Mouse (Mus musculus) midbrain, embryonic 15.5 days (tissue): Measurements from ENCODE around the gene Glipr2. TPM values are rescaled to one million over a fixed set of nuclear protein-coding genes. Genes with fewer than 3 reads are reported as not detected.

ENCODE experiments used
- ATAC-seq: fragments of 200-750 bp; cut with Nextera tagmentation; replicated peaks from 2 replicates; pipeline ENCODE4 v1.8.0; 2017; ENCODE audit warnings: moderate TSS enrichment
- H3K27ac ChIP-seq: fragments of 300-500 bp; sonication (generic); 2 replicates; pipeline ENCODE4 v1.5.1; 2015; ENCODE audit warnings: mild to moderate bottlenecking, inconsistent platforms
- H3K27me3 ChIP-seq: fragments of 300-500 bp; sonication (generic); replicated peaks from 2 replicates; pipeline ENCODE4 v1.6.1; 2015; ENCODE audit warnings: inconsistent platforms
- H3K36me3 ChIP-seq: fragments of 300-500 bp; sonication (generic); replicated peaks from 2 replicates; pipeline ENCODE4 v1.6.1; 2015; ENCODE audit warnings: inconsistent platforms
- H3K4me1 ChIP-seq: fragments of 300-500 bp; sonication (generic); 2 replicates; pipeline ENCODE4 v1.6.1; 2015; ENCODE audit warnings: inconsistent platforms
- H3K4me2 ChIP-seq: fragments of 300-500 bp; sonication (generic); 2 replicates; pipeline ENCODE4 v1.6.1; 2015; ENCODE audit warnings: inconsistent platforms, mild to moderate bottlenecking, moderate library complexity
- H3K4me3 ChIP-seq: fragments of 300-500 bp; sonication (generic); 2 replicates; pipeline ENCODE4 v1.5.1; 2015; ENCODE audit warnings: mild to moderate bottlenecking, inconsistent platforms
- H3K9ac ChIP-seq: fragments of 300-500 bp; sonication (generic); 2 replicates; pipeline ENCODE4 v1.6.1; 2015; ENCODE audit warnings: mild to moderate bottlenecking, inconsistent platforms
- H3K9me3 ChIP-seq: fragments of 300-500 bp; sonication (generic); 2 replicates; pipeline ENCODE4 v1.6.1; 2016; ENCODE audit warnings: inconsistent platforms
- WGBS: fragments of 180-500 bp; shearing (Covaris S2); methylation state at CpG from one replicate; pipeline ENCODE4 v1.1.7; 2015; ENCODE audit warnings: mixed read lengths; 5-methylcytosine and 5-hydroxymethylcytosine counted together
- polyA plus RNA-seq: library from polyadenylated mRNA; unstranded; fragments of >200 nt; fragmentation: Nextera tagmentation; extraction: Ambion mirVana; gene quantifications from 2 replicates; pipeline ENCODE4 v1.2.1, GENCODE M21; 2015

Glipr2 gene
- polyA plus RNA-seq, 1 experiment from 2014 or later = 29.2 TPM

- H3K27me3 ChIP-seq = peaks cover 8% of the 10 kb centered on the region; the same call in 1 of the 2 replicates
Measured at GRCm38 (mm10) chr4:44016071-44016470, 58.9 kb downstream of the Glipr2 start.

GRCm38 (mm10) chr4:44016791-44017190 is 59.6 kb downstream of the Glipr2 start:
- no peak overlapping the region for H3K4me2 ChIP-seq
- ATAC-seq = no peak
- peaks cover 24% of the 10 kb centered on the region for H3K4me1 ChIP-seq
- H3K36me3 ChIP-seq = peaks cover 20% of the 10 kb centered on the region
- H3K27me3 ChIP-seq = peaks cover 14% of the 10 kb centered on the region; the same call in 1 of the 2 replicates
- no peak overlapping the region for H3K9ac ChIP-seq
- no peak overlapping the region for H3K4me3 ChIP-seq
- 94% methylated on average over 12 of the region's 12 CpGs for WGBS
- no peak overlapping the region for H3K27ac ChIP-seq
- no peaks in the 10 kb centered on the region for H3K9me3 ChIP-seq

More at GRCm38 (mm10) chr4:44016071-44016470, 58.9 kb downstream of the Glipr2 start:
- peaks cover 27% of the 10 kb centered on the region for H3K4me1 ChIP-seq
- WGBS = 89% methylated on average over 4 of the region's 4 CpGs
- H3K9ac ChIP-seq = no peak overlapping the region
- ATAC-seq = no peak
- H3K36me3 ChIP-seq = peaks cover 13% of the 10 kb centered on the region
- H3K4me2 ChIP-seq = no peak overlapping the region
- H3K9me3 ChIP-seq = no peaks in the 10 kb centered on the region
- no peak overlapping the region for H3K4me3 ChIP-seq
- H3K27ac ChIP-seq = no peak overlapping the region

- H3K4me3 ChIP-seq = no peak overlapping the region
- WGBS = 85% methylated on average over 4 of the region's 4 CpGs
- ATAC-seq = no peak
- H3K4me1 ChIP-seq = no peaks in the 10 kb centered on the region
- H3K9me3 ChIP-seq = no peaks in the 10 kb centered on the region
- no peak overlapping the region for H3K27ac ChIP-seq
- H3K4me2 ChIP-seq = no peak overlapping the region
- peaks cover 54% of the 10 kb centered on the region for H3K36me3 ChIP-seq
- peaks cover 54% of the 10 kb centered on the region for H3K27me3 ChIP-seq
- H3K9ac ChIP-seq = no peak overlapping the region
Measured at GRCm38 (mm10) chr4:44022323-44022722, 65.1 kb downstream of the Glipr2 start.

- Histone ChIP-seq H3K9me3 (no peaks in the 10 kb centered on the region), H3K4me1 (no peaks in the 10 kb centered on the region), H3K4me3 (no peak overlapping the region), H3K27ac (no peak overlapping the region), H3K36me3 (peaks cover 58% of the 10 kb centered on the region), H3K4me2 (no peak overlapping the region), H3K9ac (no peak overlapping the region), H3K27me3 (peaks cover 54% of the 10 kb centered on the region)
- 92% methylated on average over 11 of the region's 11 CpGs for WGBS
- ATAC-seq = no peak
Measured at GRCm38 (mm10) chr4:44022766-44023165, 65.6 kb downstream of the Glipr2 start.

- Histone ChIP-seq H3K9ac (no peak overlapping the region), H3K4me1 (peaks cover 9% of the 10 kb centered on the region), H3K9me3 (no peaks in the 10 kb centered on the region), H3K27ac (no peak overlapping the region), H3K4me2 (no peak overlapping the region), H3K4me3 (no peak overlapping the region), H3K27me3 (peaks cover 54% of the 10 kb centered on the region), H3K36me3 (peaks cover 58% of the 10 kb centered on the region)
- WGBS = 97% methylated on average over 9 of the region's 9 CpGs
- ATAC-seq = no peak
Measured at GRCm38 (mm10) chr4:44023681-44024080, 66.5 kb downstream of the Glipr2 start.

- no peak overlapping the region for H3K27ac ChIP-seq
- no peak for ATAC-seq
- no peak overlapping the region for H3K4me3 ChIP-seq
- no peak overlapping the region for H3K4me2 ChIP-seq
- H3K27me3 ChIP-seq = peaks cover 54% of the 10 kb centered on the region
- H3K36me3 ChIP-seq = peaks cover 54% of the 10 kb centered on the region
- H3K9ac ChIP-seq = no peak overlapping the region
- peaks cover 14% of the 10 kb centered on the region for H3K4me1 ChIP-seq
- H3K9me3 ChIP-seq = no peaks in the 10 kb centered on the region
- WGBS = 97% methylated on average over 6 of the region's 6 CpGs
Measured at GRCm38 (mm10) chr4:44024241-44024640, 67.0 kb downstream of the Glipr2 start.

GRCm38 (mm10) chr4:44025570-44025969 is 68.4 kb downstream of the Glipr2 start:
- H3K4me2 ChIP-seq = no peak overlapping the region
- H3K27me3 ChIP-seq = peaks cover 60% of the 10 kb centered on the region
- no peak overlapping the region for H3K9ac ChIP-seq
- WGBS = 92% methylated on average over 6 of the region's 6 CpGs
- ATAC-seq = no peak
- peaks cover 52% of the 10 kb centered on the region for H3K36me3 ChIP-seq
- no peaks in the 10 kb centered on the region for H3K9me3 ChIP-seq
- H3K4me1 ChIP-seq = peaks cover 16% of the 10 kb centered on the region
- H3K4me3 ChIP-seq = no peak overlapping the region
- no peak overlapping the region for H3K27ac ChIP-seq

Other genes with a start within 250 kb of the Glipr2 start
- gene Olfr71, start 247.1 kb upstream of the Glipr2 start, polyA plus RNA-seq = 0.13 TPM in 1 of 2 replicates, not detected in the other
- 0.50 and 0.61 TPM in 2 replicates for gene Hrct1, start 230.2 kb upstream of the Glipr2 start, polyA plus RNA-seq
- 0.06 TPM in 1 of 2 replicates, not detected in the other for gene Spaar, start 227.4 kb upstream of the Glipr2 start, polyA plus RNA-seq
- not detected in 2 replicates for gene Olfr159, start 186.4 kb upstream of the Glipr2 start, polyA plus RNA-seq
- not detected in 2 replicates for gene Olfr156, start 133.5 kb upstream of the Glipr2 start, polyA plus RNA-seq
- gene Olfr157, start 117.2 kb upstream of the Glipr2 start, polyA plus RNA-seq = not detected in 2 replicates
- not detected in 2 replicates for gene Olfr155, start 105.8 kb upstream of the Glipr2 start, polyA plus RNA-seq
- gene Reck, start 81.9 kb upstream of the Glipr2 start, polyA plus RNA-seq = 6.7 and 7.0 TPM in 2 replicates
- not detected in 2 replicates for gene Ccin, start 26.1 kb downstream of the Glipr2 start, polyA plus RNA-seq
- 331 and 334 TPM in 2 replicates for gene Clta, start 47.1 kb downstream of the Glipr2 start, polyA plus RNA-seq
- 25.5 and 29.3 TPM in 2 replicates for gene Gne, start 126.8 kb downstream of the Glipr2 start, polyA plus RNA-seq